Mouse (Mus musculus): ENCODE data around the gene Foxd1. TPM values are rescaled to one million over a fixed set of nuclear protein-coding genes. Genes with fewer than 3 reads are reported as not detected.

The Foxd1 gene
- polyA plus RNA-seq, 1 experiment from 2014 or later: not detected

- peaks cover 3% of the 10 kb centered on the region; the same call in 1 of the 2 replicates for H3K4me1 ChIP-seq (replicated peaks; ENCODE audit: control insufficient read depth, insufficient read depth)
- no peaks in the 10 kb centered on the region for H3K9me3 ChIP-seq (ENCODE audit: control insufficient read depth, low read length)
- DNase-seq (ENCODE audit: low spot score) (no peak), ATAC-seq (ENCODE audit: low FRiP score, low TSS enrichment) (no peak)
- no peak overlapping the region for H3K4me3 ChIP-seq (ENCODE audit: low read depth, low read length)
- no peak overlapping the region for H3K9ac ChIP-seq (ENCODE audit: low read length)
- H3K36me3 ChIP-seq (ENCODE audit: control insufficient read depth, insufficient read depth, low read length): no peaks in the 10 kb centered on the region
- 13% methylated on average over 9 of the region's 9 CpGs for WGBS
- peaks cover 54% of the 10 kb centered on the region for H3K27me3 ChIP-seq (ENCODE audit: control insufficient read depth, insufficient read depth, low read length)
- H3K27ac ChIP-seq (replicated peaks): no peak overlapping the region
- TF ChIP-seq CTCF (IDR thresholded peaks at IDR 0.05; ENCODE audit: low read depth) (no peak), EP300 (optimal IDR thresholded peaks at IDR 0.05) (no peak)
- H3K4me2 ChIP-seq (replicated peaks; ENCODE audit: low read depth): no peak overlapping the region
These were observed 2.3 kb downstream of the Foxd1 start for GRCm38 (mm10) chr13:98356176-98356972.

GRCm38 (mm10) chr13:98356973-98357425 lies 3.0 kb downstream of the Foxd1 start:
- H3K4me3 ChIP-seq (ENCODE audit: low read depth, low read length): no peak overlapping the region
- H3K27ac ChIP-seq (replicated peaks): no peak overlapping the region
- H3K4me1 ChIP-seq (replicated peaks; ENCODE audit: control insufficient read depth, insufficient read depth): peaks cover 3% of the 10 kb centered on the region; the same call in 1 of the 2 replicates
- H3K36me3 ChIP-seq (ENCODE audit: control insufficient read depth, insufficient read depth, low read length): no peaks in the 10 kb centered on the region
- no peak for TF ChIP-seq CTCF (IDR thresholded peaks at IDR 0.05; ENCODE audit: low read depth)
- TF ChIP-seq EP300 (optimal IDR thresholded peaks at IDR 0.05): no peak
- H3K27me3 ChIP-seq (ENCODE audit: control insufficient read depth, insufficient read depth, low read length): peaks cover 48% of the 10 kb centered on the region; the same call in 1 of the 2 replicates
- ATAC-seq (ENCODE audit: low FRiP score, low TSS enrichment): no peak
- no peaks in the 10 kb centered on the region for H3K9me3 ChIP-seq (ENCODE audit: control insufficient read depth, low read length)
- H3K9ac ChIP-seq (ENCODE audit: low read length): no peak overlapping the region
- WGBS: 8% methylated on average over 6 of the region's 6 CpGs
- no peak for DNase-seq (ENCODE audit: low spot score)
- no peak overlapping the region for H3K4me2 ChIP-seq (replicated peaks; ENCODE audit: low read depth)

GRCm38 (mm10) chr13:98357433-98358423 lies 3.7 kb downstream of the Foxd1 start:
- H3K36me3 ChIP-seq (ENCODE audit: control insufficient read depth, insufficient read depth, low read length): no peaks in the 10 kb centered on the region
- no peak overlapping the region for H3K4me2 ChIP-seq (replicated peaks; ENCODE audit: low read depth)

GRCm38 (mm10) chr13:98358424-98359181 lies 4.6 kb downstream of the Foxd1 start:
- WGBS: 8% methylated on average over 23 of the region's 23 CpGs
- Histone ChIP-seq H3K27me3 (ENCODE audit: control insufficient read depth, insufficient read depth, low read length) (peaks cover 46% of the 10 kb centered on the region; the same call in 1 of the 2 replicates), H3K9ac (ENCODE audit: low read length) (no peak overlapping the region), H3K9me3 (ENCODE audit: control insufficient read depth, low read length) (no peaks in the 10 kb centered on the region), H3K4me3 (ENCODE audit: low read depth, low read length) (no peak overlapping the region), H3K36me3 (ENCODE audit: control insufficient read depth, insufficient read depth, low read length) (no peaks in the 10 kb centered on the region), H3K4me1 (replicated peaks; ENCODE audit: control insufficient read depth, insufficient read depth) (peaks cover 3% of the 10 kb centered on the region; the same call in 1 of the 2 replicates), H3K27ac (replicated peaks) (no peak overlapping the region), H3K4me2 (replicated peaks; ENCODE audit: low read depth) (no peak overlapping the region)
- no peak for ATAC-seq (ENCODE audit: low FRiP score, low TSS enrichment)
- no peak for TF ChIP-seq EP300 (optimal IDR thresholded peaks at IDR 0.05)
- no peak for TF ChIP-seq CTCF (IDR thresholded peaks at IDR 0.05; ENCODE audit: low read depth)
- no peak for DNase-seq (ENCODE audit: low spot score)

More at GRCm38 (mm10) chr13:98357433-98358423, 3.7 kb downstream of the Foxd1 start:
- TF ChIP-seq CTCF (IDR thresholded peaks at IDR 0.05; ENCODE audit: low read depth): no peak
- TF ChIP-seq EP300 (optimal IDR thresholded peaks at IDR 0.05): no peak
- peaks cover 46% of the 10 kb centered on the region; the same call in 1 of the 2 replicates for H3K27me3 ChIP-seq (ENCODE audit: control insufficient read depth, insufficient read depth, low read length)
- WGBS: 8% methylated on average over 18 of the region's 18 CpGs
- no peak for ATAC-seq (ENCODE audit: low FRiP score, low TSS enrichment)
- no peak for DNase-seq (ENCODE audit: low spot score)
- H3K27ac ChIP-seq (replicated peaks): no peak overlapping the region
- no peak overlapping the region for H3K9ac ChIP-seq (ENCODE audit: low read length)
- no peak overlapping the region for H3K4me3 ChIP-seq (ENCODE audit: low read depth, low read length)
- H3K9me3 ChIP-seq (ENCODE audit: control insufficient read depth, low read length): no peaks in the 10 kb centered on the region
- H3K4me1 ChIP-seq (replicated peaks; ENCODE audit: control insufficient read depth, insufficient read depth): peaks cover 3% of the 10 kb centered on the region; the same call in 1 of the 2 replicates

- no peak for DNase-seq (ENCODE audit: low spot score)
- Histone ChIP-seq H3K4me1 (replicated peaks; ENCODE audit: control insufficient read depth, insufficient read depth) (peaks cover 3% of the 10 kb centered on the region; the same call in 1 of the 2 replicates), H3K9me3 (ENCODE audit: control insufficient read depth, low read length) (no peaks in the 10 kb centered on the region), H3K4me3 (ENCODE audit: low read depth, low read length) (no peak overlapping the region), H3K27ac (replicated peaks) (no peak overlapping the region), H3K9ac (ENCODE audit: low read length) (no peak overlapping the region), H3K36me3 (ENCODE audit: control insufficient read depth, insufficient read depth, low read length) (no peaks in the 10 kb centered on the region), H3K27me3 (ENCODE audit: control insufficient read depth, insufficient read depth, low read length) (peaks cover 43% of the 10 kb centered on the region; the same call in 1 of the 2 replicates), H3K4me2 (replicated peaks; ENCODE audit: low read depth) (no peak overlapping the region)
- TF ChIP-seq CTCF (IDR thresholded peaks at IDR 0.05; ENCODE audit: low read depth): no peak
- no peak for TF ChIP-seq EP300 (optimal IDR thresholded peaks at IDR 0.05)
- no peak for ATAC-seq (ENCODE audit: low FRiP score, low TSS enrichment)
- WGBS: 2% methylated on average over 6 of the region's 8 CpGs
These were observed 5.3 kb downstream of the Foxd1 start for GRCm38 (mm10) chr13:98359337-98359736.

All from stomach, postnatal 0 days (tissue).